Mouse (Mus musculus) ES-E14 (cell line): Measurements from ENCODE around the gene Foxp1. TPM values are rescaled to one million over a fixed set of nuclear protein-coding genes. Genes with fewer than 3 reads are reported as not detected.

Experiments used
- DNase-seq: peaks from one replicate; pipeline ENCODE4 v3.0.0-alpha.2; 2013; ENCODE audit warnings: low read depth, low spot score
- H3K27ac ChIP-seq: 2 replicates; pipeline ENCODE4 v1.5.1; 2012; ENCODE audit warnings: low read depth, mild to moderate bottlenecking, low read length, moderate library complexity, mixed read lengths; ENCODE audit not compliant: poor library complexity, insufficient read depth, severe bottlenecking
- H3K36me3 ChIP-seq: 2 replicates; pipeline ENCODE4 v1.6.1; 2012; ENCODE audit warnings: mild to moderate bottlenecking, low read length, moderate library complexity, mixed read lengths; ENCODE audit not compliant: control insufficient read depth, poor library complexity, insufficient read depth, severe bottlenecking
- H3K4me1 ChIP-seq, 2 experiments: fragments of 150-350 bp in 1 of 2; sonication (generic) in 1 of 2; 2 replicates each; pipeline ENCODE4 v1.6.1; 2012; ENCODE audit warnings: low read length in 2 of 2, mild to moderate bottlenecking in 1 of 2, mixed read lengths in 1 of 2; ENCODE audit not compliant: control insufficient read depth in 2 of 2, insufficient read depth in 2 of 2, poor library complexity in 1 of 2
- H3K4me3 ChIP-seq, 2 experiments: fragments of 150-350 bp in 1 of 2; sonication (generic) in 1 of 2; 2 replicates each; pipeline ENCODE4 v1.5.1; 2012; ENCODE audit warnings: low read length in 2 of 2, low read depth in 1 of 2, mild to moderate bottlenecking in 1 of 2, mixed read lengths in 1 of 2; ENCODE audit not compliant: insufficient read depth in 1 of 2, poor library complexity in 1 of 2, severe bottlenecking in 1 of 2
- H3K9ac ChIP-seq: 2 replicates; pipeline ENCODE4 v1.6.1; 2012; ENCODE audit warnings: low read depth, mild to moderate bottlenecking, low read length, mixed read lengths; ENCODE audit not compliant: poor library complexity, insufficient read depth, severe bottlenecking
- H3K9me3 ChIP-seq: fragments of 150-350 bp; sonication (generic); 2 replicates; pipeline ENCODE4 v1.6.1; 2012; ENCODE audit warnings: low read depth, mild to moderate bottlenecking, low read length; ENCODE audit not compliant: control insufficient read depth, insufficient read depth
- CHD2 ChIP-seq: IDR thresholded peaks from 2 replicates; pipeline ENCODE4 v1.6.1; 2014; ENCODE audit warnings: mild to moderate bottlenecking, low read depth, low read length, inconsistent platforms
- HCFC1 ChIP-seq: IDR thresholded peaks from 2 replicates; pipeline ENCODE4 v1.6.1; 2012; ENCODE audit warnings: low read length, inconsistent platforms, borderline replicate concordance; ENCODE audit not compliant: insufficient read depth
- MAFK ChIP-seq: IDR thresholded peaks from 2 replicates; pipeline ENCODE4 v1.6.1; 2014; ENCODE audit warnings: mild to moderate bottlenecking, low read depth, low read length, inconsistent platforms; ENCODE audit not compliant: insufficient read depth
- ZC3H11A ChIP-seq: IDR thresholded peaks from 2 replicates; pipeline ENCODE4 v1.6.1; 2012; ENCODE audit warnings: low read depth, mild to moderate bottlenecking, inconsistent platforms, low read length, borderline replicate concordance
- ZNF384 ChIP-seq: IDR thresholded peaks from 2 replicates; pipeline ENCODE4 v1.6.1; 2012; ENCODE audit warnings: low read depth, low read length, inconsistent platforms
- in situ Hi-C, 2 experiments: fragments of 600-800 bp; cut with MboI; formaldehyde crosslinking; loops; one replicate each; pipeline ENCODE4 v1.15.1; 2025; ENCODE audit warnings: low sequenced_read_pairs in 2 of 2, inconsistent platforms in 1 of 2; ENCODE audit not compliant: unreplicated experiment in 2 of 2
- total RNA-seq: library from RNA; depleted of rRNA; stranded (reverse); fragments of 300-350 nt; gene quantifications from 2 replicates; pipeline ENCODE4 v1.2.3, GENCODE M21; 2012

The Foxp1 gene
- total RNA-seq, 1 experiment = 70.0 TPM

- no peak for TF ChIP-seq CHD2
- TF ChIP-seq ZC3H11A = no peak
- no peak for TF ChIP-seq HCFC1
- no peak for TF ChIP-seq ZNF384
- TF ChIP-seq MAFK = no peak
- no peak overlapping the region for H3K27ac ChIP-seq
- peaks cover 0 to 6% of the 10 kb centered on the region in 2 experiments; a peak in 2 of 4 replicates for H3K4me1 ChIP-seq
- DNase-seq = no peak
- in situ Hi-C loops = no loop called here
- H3K9me3 ChIP-seq = no peaks in the 10 kb centered on the region
- H3K9ac ChIP-seq = no peak overlapping the region
- H3K4me3 ChIP-seq = no peak overlapping the region
- H3K36me3 ChIP-seq = peaks cover 25% of the 10 kb centered on the region
Observed at GRCm38 (mm10) chr6:99013119-99013865, 509.2 kb downstream of the Foxp1 start.

DNA sequence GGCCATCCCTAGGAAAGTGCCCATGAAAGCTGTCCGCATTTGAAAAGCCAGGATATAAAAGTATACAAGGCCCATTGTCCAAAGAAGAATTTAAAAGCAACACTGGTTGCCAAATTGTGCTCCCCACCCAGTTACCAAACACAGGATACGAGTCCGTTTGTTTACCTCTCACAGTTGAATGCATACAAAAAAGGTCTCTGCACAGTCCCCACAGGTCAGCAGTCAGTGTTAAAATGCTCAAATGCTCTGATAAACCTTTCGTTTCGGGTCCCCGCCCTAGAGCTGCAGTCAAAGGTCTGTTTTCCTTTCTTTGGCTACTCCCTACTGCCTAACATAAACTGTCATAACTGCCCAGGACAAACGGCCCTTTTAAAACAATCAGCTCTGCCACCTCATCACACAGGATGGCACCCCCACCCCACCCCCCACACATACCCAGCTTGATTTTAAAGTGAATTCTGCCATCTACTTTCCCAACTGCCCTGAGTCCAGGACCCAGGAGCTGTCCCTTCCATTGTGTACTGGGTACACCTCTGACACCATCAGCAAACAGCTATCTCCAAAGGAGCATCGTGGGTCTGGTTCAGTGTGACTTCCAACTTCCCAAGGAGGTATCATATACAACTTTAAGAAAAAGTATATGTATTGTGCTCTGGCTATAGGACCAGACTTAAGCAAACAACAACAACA is 510.5 kb downstream of the Foxp1 start:
- H3K9me3 ChIP-seq = no peaks in the 10 kb centered on the region
- no peak for DNase-seq
- in situ Hi-C loops = no loop called here
- H3K36me3 ChIP-seq = peaks cover 31% of the 10 kb centered on the region
- no peak overlapping the region for H3K4me3 ChIP-seq
- H3K27ac ChIP-seq = no peak overlapping the region
- peaks cover 0 to 12% of the 10 kb centered on the region in 2 experiments; a peak in 2 of 4 replicates for H3K4me1 ChIP-seq
- TF ChIP-seq ZC3H11A (no peak), ZNF384 (no peak), CHD2 (no peak)
- H3K9ac ChIP-seq = no peak overlapping the region

GRCm38 (mm10) chr6:99009771-99010170 is 512.8 kb downstream of the Foxp1 start:
- Histone ChIP-seq H3K4me3 (peak overlapping the region; percentile 21 to 34; a peak in 2 of 4 replicates), H3K4me1 (peaks cover 2 to 14% of the 10 kb centered on the region in 2 experiments; a peak in 2 of 4 replicates), H3K9ac (no peak overlapping the region), H3K27ac (no peak overlapping the region; the same call in 1 of the 2 replicates), H3K9me3 (no peaks in the 10 kb centered on the region), H3K36me3 (peaks cover 28% of the 10 kb centered on the region)
- TF ChIP-seq MAFK (no peak), ZNF384 (no peak), CHD2 (no peak), ZC3H11A (no peak), HCFC1 (no peak)
- in situ Hi-C loops = no loop called here
- no peak for DNase-seq

DNA sequence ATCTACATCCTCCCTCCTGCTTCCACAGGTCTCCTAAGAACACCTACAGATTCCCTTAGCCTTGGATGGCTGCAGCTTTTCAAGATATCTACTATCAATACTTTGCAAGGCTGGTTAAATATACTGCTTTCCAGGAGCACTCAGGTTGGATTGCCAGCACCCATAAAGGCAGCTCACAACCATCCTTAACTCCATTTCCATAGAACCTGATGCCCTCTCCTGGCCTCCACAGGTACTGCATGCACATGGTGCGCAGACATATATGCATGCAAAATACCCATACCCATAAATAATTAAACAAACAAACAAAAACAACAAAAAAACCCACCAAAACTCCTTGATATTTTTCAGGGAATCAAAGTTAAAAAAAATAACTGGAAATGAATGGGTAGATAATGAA is 514.0 kb downstream of the Foxp1 start:
- no peak overlapping the region for H3K4me3 ChIP-seq
- in situ Hi-C loops = no loop called here
- peaks cover 22% of the 10 kb centered on the region; the same call in 1 of the 2 replicates for H3K36me3 ChIP-seq
- peaks cover 2 to 10% of the 10 kb centered on the region in 2 experiments; a peak in 2 of 4 replicates for H3K4me1 ChIP-seq
- H3K9ac ChIP-seq = no peak overlapping the region
- H3K9me3 ChIP-seq = no peaks in the 10 kb centered on the region
- no peak overlapping the region for H3K27ac ChIP-seq
- DNase-seq = no peak
- TF ChIP-seq HCFC1 (no peak), CHD2 (no peak), ZC3H11A (no peak), MAFK (no peak), ZNF384 (no peak)
